ENCODE assay signal across 8 mouse cellular contexts in genomic region chr11:103192956-103193824, GRCm38 (mm10). TPM values are rescaled to one million over a fixed set of nuclear protein-coding genes. Genes with fewer than 3 reads are reported as not detected.
DNase-seq lines count a peak whose midpoint lies in the region; ATAC-seq and TF ChIP-seq lines count a peak whose summit lies in the region.
"Had no signal": no experiment of that assay in that cellular context is flagged by ENCODE, and none has a peak within 500 bp of the region (broad histone marks: within the 10 kb centered on the region; RNA-seq: fewer than 3 reads in every experiment).

No protein-coding gene starts in this region.

- H3K27me3 ChIP-seq in neural tube, embryonic 11.5 days (ENCODE audit: control insufficient read depth, insufficient read depth, low read length), result peaks cover 74% of the 10 kb centered on the region
- H3K27me3 ChIP-seq in embryonic facial prominence, embryonic 10.5 days (replicated peaks; ENCODE audit: low read depth, poor library complexity, severe bottlenecking), result peaks cover 93% of the 10 kb centered on the region
- peaks cover 78% of the 10 kb centered on the region for H3K27me3 ChIP-seq in hindbrain, embryonic 14.5 days (ENCODE audit: control insufficient read depth, insufficient read depth, low read length)
- peaks cover 5% of the 10 kb centered on the region; the same call in 1 of the 2 replicates for H3K27me3 ChIP-seq in liver, embryonic 14.5 days (ENCODE audit: control insufficient read depth, insufficient read depth, low read length)
- peaks cover 34% of the 10 kb centered on the region for H3K27me3 ChIP-seq in stomach, embryonic 14.5 days (ENCODE audit: control insufficient read depth, insufficient read depth, low read length)

- 3% methylated on average over 38 of the region's 44 CpGs for WGBS in neural tube, embryonic 11.5 days
- WGBS in embryonic facial prominence, embryonic 10.5 days, result 3% methylated on average over 44 of the region's 44 CpGs
- WGBS in hindbrain, embryonic 14.5 days, result 7% methylated on average over 37 of the region's 44 CpGs
- 72% methylated on average over 43 of the region's 44 CpGs for WGBS in liver, embryonic 14.5 days (ENCODE audit: insufficient replicate concordance)
- WGBS in stomach, embryonic 14.5 days, result 9% methylated on average over 42 of the region's 44 CpGs

- H3K4me1 ChIP-seq in neural tube, embryonic 11.5 days (ENCODE audit: control insufficient read depth, insufficient read depth, low read length), result no peaks in the 10 kb centered on the region
- peaks cover 18% of the 10 kb centered on the region for H3K4me1 ChIP-seq in embryonic facial prominence, embryonic 10.5 days
- peaks cover 7% of the 10 kb centered on the region; the same call in 1 of the 2 replicates for H3K4me1 ChIP-seq in hindbrain, embryonic 14.5 days (replicated peaks; ENCODE audit: control insufficient read depth, insufficient read depth, low read length)
- H3K4me1 ChIP-seq in liver, embryonic 14.5 days (replicated peaks; ENCODE audit: control insufficient read depth in 2 of 2, insufficient read depth in 2 of 2, low read length in 1 of 2), result no peaks in the 10 kb centered on the region
- H3K4me1 ChIP-seq in stomach, embryonic 14.5 days (ENCODE audit: control insufficient read depth, insufficient read depth, low read length), result no peaks in the 10 kb centered on the region
- H3K4me1 ChIP-seq: liver, embryonic 13.5 days had no signal

- peak; percentile 61 for DNase-seq in neural tube, embryonic 11.5 days (ENCODE audit: low spot score)
- no peak for DNase-seq in neural tube, embryonic 10.5 days (ENCODE audit: extremely low spot score, low spot score)
- DNase-seq in embryonic facial prominence, embryonic 10.5 days (ENCODE audit: low spot score), result peak; percentile 59
- DNase-seq in hindbrain, embryonic 14.5 days (ENCODE audit: low spot score), result peak; percentile 68
- DNase-seq in liver, embryonic 14.5 days (ENCODE audit: low read depth in 3 of 3, low spot score in 3 of 3), result no peak
- no peak for DNase-seq in B cell, adult 2 months
- DNase-seq: liver, embryonic 13.5 days had no signal

- no peak for TF ChIP-seq EP300 in liver, embryonic 14.5 days (IDR thresholded peaks at IDR 0.05; ENCODE audit: low read depth)

- no peak for ATAC-seq in neural tube, embryonic 11.5 days (ENCODE audit: insufficient read depth, low FRiP score, low TSS enrichment)
- 0 out of 2 replicates have a peak, but pooled peaks have one; percentile 12 for ATAC-seq in hindbrain, embryonic 14.5 days (ENCODE audit: low FRiP score)
- no peak for ATAC-seq in liver, embryonic 14.5 days (ENCODE audit: insufficient read depth)
- ATAC-seq in stomach, embryonic 14.5 days (ENCODE audit: insufficient number of reproducible peaks, insufficient read depth, low FRiP score, low read depth), result 0 out of 2 replicates have a peak, but pooled peaks have one; percentile 36

- peak overlapping the region; percentile 23 for H3K4me2 ChIP-seq in neural tube, embryonic 11.5 days (ENCODE audit: low read depth)
- H3K4me2 ChIP-seq in hindbrain, embryonic 14.5 days (replicated peaks), result peak overlapping the region; percentile 49
- H3K4me2 ChIP-seq in liver, embryonic 14.5 days (ENCODE audit: low read depth), result no peak overlapping the region
- peak overlapping the region; percentile 43 for H3K4me2 ChIP-seq in stomach, embryonic 14.5 days (replicated peaks; ENCODE audit: low read depth, low read length)
- H3K4me2 ChIP-seq: liver, embryonic 13.5 days had no signal

- H3K4me3 ChIP-seq in neural tube, embryonic 11.5 days (ENCODE audit: low read depth, low read length), result 0 out of 2 replicates have a peak overlapping the region, but pooled peaks have one; percentile 3
- H3K4me3 ChIP-seq in embryonic facial prominence, embryonic 10.5 days, result peak overlapping the region; percentile 48
- H3K4me3 ChIP-seq in hindbrain, embryonic 14.5 days (replicated peaks; ENCODE audit: low read length), result peak overlapping the region; percentile 19
- H3K4me3 ChIP-seq in liver, embryonic 14.5 days (ENCODE audit: insufficient read depth in 1 of 2, low read depth in 2 of 2, low read length in 2 of 2), result no peak overlapping the region
- peak overlapping the region; percentile 22; the same call in 1 of the 2 replicates for H3K4me3 ChIP-seq in stomach, embryonic 14.5 days (ENCODE audit: low read depth, low read length)
- H3K4me3 ChIP-seq: liver, embryonic 13.5 days had no signal

- peak; percentile 16; the same call in 1 of the 2 replicates for TF ChIP-seq CTCF in liver, embryonic 14.5 days (IDR thresholded peaks at IDR 0.05; ENCODE audit: low read depth)

- no peak overlapping the region for H3K27ac ChIP-seq in neural tube, embryonic 11.5 days (ENCODE audit: low read depth, low read length)
- no peak overlapping the region for H3K27ac ChIP-seq in embryonic facial prominence, embryonic 10.5 days (replicated peaks)
- H3K27ac ChIP-seq in hindbrain, embryonic 14.5 days, result no peak overlapping the region
- H3K27ac ChIP-seq in liver, embryonic 14.5 days, result no peak overlapping the region
- H3K27ac ChIP-seq in stomach, embryonic 14.5 days (ENCODE audit: low read length), result no peak overlapping the region
- H3K27ac ChIP-seq: liver, embryonic 13.5 days had no signal

- no peaks in the 10 kb centered on the region for H3K9me3 ChIP-seq in neural tube, embryonic 11.5 days (ENCODE audit: control insufficient read depth, low read length)
- no peaks in the 10 kb centered on the region for H3K9me3 ChIP-seq in embryonic facial prominence, embryonic 10.5 days
- no peaks in the 10 kb centered on the region for H3K9me3 ChIP-seq in hindbrain, embryonic 14.5 days (ENCODE audit: control insufficient read depth, low read length)
- no peaks in the 10 kb centered on the region for H3K9me3 ChIP-seq in liver, embryonic 14.5 days (ENCODE audit: control insufficient read depth, low read length)
- no peaks in the 10 kb centered on the region for H3K9me3 ChIP-seq in stomach, embryonic 14.5 days (ENCODE audit: control insufficient read depth, low read depth, low read length)
- H3K9me3 ChIP-seq: liver, embryonic 13.5 days had no signal

- no peaks in the 10 kb centered on the region for H3K36me3 ChIP-seq in neural tube, embryonic 11.5 days (ENCODE audit: control insufficient read depth, insufficient read depth, low read length)
- no peaks in the 10 kb centered on the region for H3K36me3 ChIP-seq in embryonic facial prominence, embryonic 10.5 days (replicated peaks)
- peaks cover 19% of the 10 kb centered on the region; the same call in 1 of the 2 replicates for H3K36me3 ChIP-seq in hindbrain, embryonic 14.5 days (replicated peaks; ENCODE audit: control insufficient read depth, insufficient read depth)
- H3K36me3 ChIP-seq in liver, embryonic 14.5 days (replicated peaks; ENCODE audit: control insufficient read depth, insufficient read depth, low read depth), result no peaks in the 10 kb centered on the region
- no peaks in the 10 kb centered on the region for H3K36me3 ChIP-seq in stomach, embryonic 14.5 days (ENCODE audit: control insufficient read depth, insufficient read depth, low read length)
- H3K36me3 ChIP-seq: liver, embryonic 13.5 days had no signal

- H3K9ac ChIP-seq in neural tube, embryonic 11.5 days (ENCODE audit: low read length), result no peak overlapping the region
- H3K9ac ChIP-seq in hindbrain, embryonic 14.5 days, result peak overlapping the region; percentile 6; the same call in 1 of the 2 replicates
- H3K9ac ChIP-seq in liver, embryonic 14.5 days (replicated peaks), result no peak overlapping the region
- H3K9ac ChIP-seq in stomach, embryonic 14.5 days (replicated peaks; ENCODE audit: low read depth, low read length), result 0 out of 2 replicates have a peak overlapping the region, but pooled peaks have one; percentile 10
- H3K9ac ChIP-seq: liver, embryonic 13.5 days had no signal

RNA-seq across cellular contexts. Expression of gene 1700023F06Rik, which starts 15.2 kb away (rescaled TPM):
- not detected in 2 replicates for polyA plus RNA-seq in neural tube, embryonic 11.5 days (2014; fragmentation: Nextera tagmentation; extraction: Ambion mirVana)
- polyA plus RNA-seq in embryonic facial prominence, embryonic 10.5 days (2016; fragmentation: Nextera tagmentation; extraction: Ambion mirVana), result 0.47 and 0.49 TPM in 2 replicates
- polyA plus RNA-seq in hindbrain, embryonic 14.5 days (2014; fragmentation: Nextera tagmentation; extraction: Ambion mirVana), result 1.9 TPM in 2 replicates
- polyA plus RNA-seq in liver, embryonic 14.5 days (2012; rRNA removed), result not detected in 2 replicates
- not detected in 2 replicates for polyA plus RNA-seq in liver, embryonic 14.5 days (2014; fragmentation: Nextera tagmentation; extraction: Ambion mirVana)
- polyA plus RNA-seq in stomach, embryonic 14.5 days (2014; fragmentation: Nextera tagmentation; extraction: Ambion mirVana), result 1.5 and 1.8 TPM in 2 replicates
- polyA plus RNA-seq: liver, embryonic 13.5 days had no signal

RNA-seq across cellular contexts. Expression of gene Fmnl1, which starts 22.3 kb away (rescaled TPM):
- polyA plus RNA-seq in neural tube, embryonic 11.5 days (2014; fragmentation: Nextera tagmentation; extraction: Ambion mirVana), result 0.78 and 1.2 TPM in 2 replicates
- polyA plus RNA-seq in embryonic facial prominence, embryonic 10.5 days (2016; fragmentation: Nextera tagmentation; extraction: Ambion mirVana), result 0.49 and 0.67 TPM in 2 replicates
- polyA plus RNA-seq in hindbrain, embryonic 14.5 days (2014; fragmentation: Nextera tagmentation; extraction: Ambion mirVana), result 6.1 and 8.0 TPM in 2 replicates
- polyA plus RNA-seq in liver, embryonic 14.5 days (2012; rRNA removed), result 2.3 and 3.5 TPM in 2 replicates
- 2.3 and 3.5 TPM in 2 replicates for polyA plus RNA-seq in liver, embryonic 14.5 days (2014; fragmentation: Nextera tagmentation; extraction: Ambion mirVana)
- polyA plus RNA-seq in stomach, embryonic 14.5 days (2014; fragmentation: Nextera tagmentation; extraction: Ambion mirVana), result 1.7 and 2.3 TPM in 2 replicates

RNA-seq across cellular contexts. Expression of gene Spata32, which starts 25.0 kb away (rescaled TPM):
- polyA plus RNA-seq in neural tube, embryonic 11.5 days (2014; fragmentation: Nextera tagmentation; extraction: Ambion mirVana), result not detected in 2 replicates
- polyA plus RNA-seq in embryonic facial prominence, embryonic 10.5 days (2016; fragmentation: Nextera tagmentation; extraction: Ambion mirVana), result not detected in 2 replicates
- polyA plus RNA-seq in hindbrain, embryonic 14.5 days (2014; fragmentation: Nextera tagmentation; extraction: Ambion mirVana), result 0.29 and 0.31 TPM in 2 replicates
- not detected in 2 replicates for polyA plus RNA-seq in liver, embryonic 14.5 days (2012; rRNA removed)
- 0.13 TPM in 1 of 2 replicates, not detected in the other for polyA plus RNA-seq in liver, embryonic 14.5 days (2014; fragmentation: Nextera tagmentation; extraction: Ambion mirVana)
- not detected in 2 replicates for polyA plus RNA-seq in stomach, embryonic 14.5 days (2014; fragmentation: Nextera tagmentation; extraction: Ambion mirVana)
- polyA plus RNA-seq: liver, embryonic 13.5 days had no signal

Comparison
In these comparisons a context has a peak if more than half of its experiments do, and no peak if none do; other contexts are left out.
1. DNase-seq: peak in neural tube, embryonic 11.5 days (single experiment), embryonic facial prominence, embryonic 10.5 days (single experiment) and hindbrain, embryonic 14.5 days (single experiment); none in neural tube, embryonic 10.5 days (single experiment), liver, embryonic 14.5 days (0 of 3) and B cell, adult 2 months (0 of 2).
2. ATAC-seq: peak in hindbrain, embryonic 14.5 days (single experiment) and stomach, embryonic 14.5 days (single experiment); none in neural tube, embryonic 11.5 days (single experiment) and liver, embryonic 14.5 days (single experiment).
3. H3K4me3 ChIP-seq: peak in neural tube, embryonic 11.5 days (single experiment), embryonic facial prominence, embryonic 10.5 days (single experiment), hindbrain, embryonic 14.5 days (single experiment) and stomach, embryonic 14.5 days (single experiment); none in liver, embryonic 14.5 days (0 of 2).
4. H3K9ac ChIP-seq: peak in hindbrain, embryonic 14.5 days (single experiment) and stomach, embryonic 14.5 days (single experiment); none in neural tube, embryonic 11.5 days (single experiment) and liver, embryonic 14.5 days (single experiment).